Mouse (Mus musculus): ENCODE data around the gene Gtdc1.

DNA sequence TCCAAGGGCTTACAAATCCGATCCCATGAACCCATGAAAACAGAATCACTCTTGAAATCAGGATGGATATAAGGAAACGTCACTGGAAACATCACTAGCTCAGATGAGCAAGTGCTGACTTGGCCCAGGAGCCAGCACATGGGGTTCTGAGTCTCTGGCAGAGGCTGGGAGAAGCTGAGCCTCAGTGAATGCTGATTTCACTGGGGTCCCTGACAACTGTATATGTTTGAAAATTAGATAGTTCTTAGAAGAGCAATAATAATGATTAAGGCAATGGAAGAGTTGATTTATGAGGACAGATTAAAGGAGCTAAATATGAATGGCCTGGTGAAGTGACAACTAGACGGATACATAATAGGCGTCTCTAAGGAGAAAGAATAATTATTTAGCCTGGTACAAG, 289.3 kb downstream of the Gtdc1 start:
- TF ChIP-seq POLR2AphosphoS5 (IDR thresholded peaks at IDR 0.05; ENCODE audit: insufficient replicate concordance, low read depth, low read length) (no peak), GATA2 (IDR thresholded peaks at IDR 0.05; ENCODE audit: borderline replicate concordance, low read depth, low read length) (no peak), CTCF (IDR thresholded peaks at IDR 0.05; ENCODE audit: low read depth, low read length) (no peak), TAL1 (conservative IDR thresholded peaks at IDR 0.05; ENCODE audit: low read depth, low read length) (no peak), GATA1 (IDR thresholded peaks at IDR 0.05; ENCODE audit: borderline replicate concordance, low read length) (no peak)

All from G1E (cell line).